Mouse (Mus musculus): ENCODE measurements around the gene Add1. TPM values are rescaled to one million over a fixed set of nuclear protein-coding genes. Genes with fewer than 3 reads are reported as not detected.
"Not testable (repeated sequence)": the region's sequence is repeated elsewhere in the genome, so short reads cannot be mapped to it uniquely, and the experiment has no call there.

Add1 gene
- total RNA-seq, 2 experiments from 2014 or later, result 415 to 423 TPM

GRCm38 (mm10) chr5:34549483-34550221 lies 23.8 kb upstream of the Add1 start:
- intact Hi-C loops (cut with DNase I), result no loop called here
- no peak for DNase-seq (ENCODE audit: low spot score in 2 of 2)

- DNase-seq (ENCODE audit: low spot score in 2 of 2), result no peak
- intact Hi-C loops (cut with DNase I), result no loop called here
Observed at GRCm38 (mm10) chr5:34550251-34550650, 23.2 kb upstream of the Add1 start.

- no peak for DNase-seq (ENCODE audit: low spot score in 2 of 2)
- intact Hi-C loops (cut with DNase I), result no loop called here
Observed at GRCm38 (mm10) chr5:34551821-34552220, 21.6 kb upstream of the Add1 start.

- intact Hi-C loops (cut with DNase I), result no loop called here
- no peak for DNase-seq (ENCODE audit: low spot score in 2 of 2)
Observed at GRCm38 (mm10) chr5:34563854-34564253, 9.6 kb upstream of the Add1 start.

GRCm38 (mm10) chr5:34564291-34564690 lies 9.2 kb upstream of the Add1 start:
- DNase-seq (ENCODE audit: low spot score in 2 of 2), result no peak
- intact Hi-C loops (cut with DNase I), result no loop called here

- DNase-seq (ENCODE audit: low spot score in 2 of 2), result peak in 1 of 2 experiments; percentile 50
- intact Hi-C loops (cut with DNase I), result no loop called here
Observed at GRCm38 (mm10) chr5:34565545-34566283, 7.8 kb upstream of the Add1 start.

- intact Hi-C loops (cut with DNase I), result no loop called here
- DNase-seq (ENCODE audit: low spot score in 2 of 2), result no peak
Observed at GRCm38 (mm10) chr5:34571551-34571950, 1.9 kb upstream of the Add1 start.

- not testable (repeated sequence) for DNase-seq (ENCODE audit: low spot score in 2 of 2)
- intact Hi-C loops (cut with DNase I), result loop anchor here (2.0 kb wide), 1 partner anchor 54 kb away; no protein-coding TSS in a partner anchor
Observed at GRCm38 (mm10) chr5:34572568-34572967, 896 bp upstream of the Add1 start.

GRCm38 (mm10) chr5:34574721-34575120 lies 1.3 kb downstream of the Add1 start:
- DNase-seq (ENCODE audit: low spot score in 2 of 2), result peak in 1 of 2 experiments; percentile 15
- intact Hi-C loops (cut with DNase I), result no loop called here

- intact Hi-C loops (cut with DNase I), result no loop called here
- DNase-seq (ENCODE audit: low spot score in 2 of 2), result no peak
Observed at GRCm38 (mm10) chr5:34576286-34576685, 2.8 kb downstream of the Add1 start.

GRCm38 (mm10) chr5:34578038-34578655 lies 4.7 kb downstream of the Add1 start:
- no peak for DNase-seq (ENCODE audit: low spot score in 2 of 2)
- intact Hi-C loops (cut with DNase I), result no loop called here

GRCm38 (mm10) chr5:34579377-34579776 lies 5.9 kb downstream of the Add1 start:
- intact Hi-C loops (cut with DNase I), result no loop called here
- DNase-seq (ENCODE audit: low spot score in 2 of 2), result no peak

- intact Hi-C loops (cut with DNase I), result not testable (repeated sequence)
- peak; percentile 68 to 88 for DNase-seq (ENCODE audit: low spot score in 2 of 2)
Observed at GRCm38 (mm10) chr5:34581671-34582313, 8.3 kb downstream of the Add1 start.

- intact Hi-C loops (cut with DNase I), result no loop called here
- no peak for DNase-seq (ENCODE audit: low spot score in 2 of 2)
Observed at GRCm38 (mm10) chr5:34582314-34582675, 8.8 kb downstream of the Add1 start.

GRCm38 (mm10) chr5:34585216-34585615 lies 11.8 kb downstream of the Add1 start:
- DNase-seq (ENCODE audit: low spot score in 2 of 2), result no peak
- intact Hi-C loops (cut with DNase I), result no loop called here

GRCm38 (mm10) chr5:34587881-34588280 lies 14.4 kb downstream of the Add1 start:
- intact Hi-C loops (cut with DNase I), result no loop called here
- no peak for DNase-seq (ENCODE audit: low spot score in 2 of 2)

- intact Hi-C loops (cut with DNase I), result no loop called here
- no peak for DNase-seq (ENCODE audit: low spot score in 2 of 2)
Observed at GRCm38 (mm10) chr5:34590059-34590458, 16.6 kb downstream of the Add1 start.

- intact Hi-C loops (cut with DNase I), result no loop called here
Observed at GRCm38 (mm10) chr5:34590702-34591101, 17.2 kb downstream of the Add1 start.

GRCm38 (mm10) chr5:34591388-34592004 lies 18.0 kb downstream of the Add1 start:
- intact Hi-C loops (cut with DNase I), result no loop called here
- peak in 1 of 2 experiments; percentile 17 for DNase-seq (ENCODE audit: low spot score in 2 of 2)

More at GRCm38 (mm10) chr5:34590702-34591101, 17.2 kb downstream of the Add1 start:
- no peak for DNase-seq (ENCODE audit: low spot score in 2 of 2)

GRCm38 (mm10) chr5:34592224-34592623 lies 18.8 kb downstream of the Add1 start:
- intact Hi-C loops (cut with DNase I); DNase-seq (ENCODE audit: low spot score in 2 of 2): not testable (repeated sequence)
